Mouse (Mus musculus): ENCODE results near the gene Zdhhc22.

Gene Zdhhc22

DNA sequence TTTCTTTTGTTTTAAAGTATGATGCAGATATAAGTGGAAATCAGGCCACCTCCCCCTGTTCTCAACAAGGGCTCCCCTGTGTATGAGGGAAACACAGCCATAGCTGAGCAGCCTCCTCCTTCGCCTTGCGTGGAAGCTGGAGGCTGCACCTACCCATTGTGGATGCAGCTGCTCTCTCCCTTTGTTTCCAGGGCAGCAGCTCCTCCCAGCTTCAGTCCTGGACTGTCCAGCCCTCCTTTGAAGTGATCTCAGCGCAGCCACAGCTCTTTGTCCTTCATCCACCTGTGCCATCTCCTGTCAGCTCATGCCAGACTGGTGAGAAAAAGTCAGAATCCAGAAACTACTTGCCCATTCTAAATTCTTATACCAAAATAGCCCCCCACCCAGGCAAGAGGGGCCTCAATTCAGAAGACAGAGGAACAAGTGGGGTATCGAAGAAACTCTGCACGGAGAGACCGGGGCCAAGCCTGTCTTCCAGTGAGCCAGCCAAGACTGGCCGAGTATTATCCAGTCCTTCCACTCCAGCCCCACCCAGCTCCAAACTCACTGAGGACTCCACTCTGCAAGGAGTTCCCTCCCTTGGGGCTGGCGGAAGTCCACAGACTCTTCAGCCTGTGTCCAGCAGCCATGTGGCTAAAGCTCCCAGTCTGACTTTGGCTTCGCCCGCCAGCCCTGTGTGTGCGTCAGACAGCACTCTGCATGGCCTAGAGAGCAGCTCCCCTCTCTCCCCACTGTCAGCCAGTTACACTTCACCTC, 28.5 kb downstream of the Zdhhc22 start:
- no peak for DNase-seq (ENCODE audit: low spot score in 2 of 2)

DNA sequence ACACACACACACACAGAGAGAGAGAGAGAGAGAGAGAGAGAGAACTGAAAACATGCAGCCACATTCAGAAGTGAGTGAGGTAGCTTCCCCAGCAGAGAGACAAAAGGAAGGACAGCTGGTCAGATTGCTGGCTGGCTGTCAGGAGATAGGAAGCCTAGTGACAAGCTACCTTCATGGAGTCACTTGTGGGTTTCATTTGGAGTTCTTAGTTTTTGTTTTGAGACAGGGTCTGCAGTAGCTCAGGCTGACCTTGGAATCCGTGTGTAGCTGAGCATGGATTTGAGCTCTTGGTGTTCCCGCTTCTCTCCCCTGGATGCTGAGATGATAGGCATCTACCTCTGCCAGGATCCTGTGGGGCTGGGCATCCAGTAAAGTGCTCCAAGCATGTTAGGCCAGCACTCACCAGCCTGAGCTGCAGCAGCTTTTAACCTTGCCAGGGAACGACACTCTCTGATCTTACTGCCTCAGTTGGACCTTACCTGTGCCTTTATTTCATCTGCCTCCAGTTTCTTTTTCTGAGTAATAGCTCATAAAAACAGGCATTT, 29.4 kb downstream of the Zdhhc22 start:
- no peak for DNase-seq (ENCODE audit: low spot score in 2 of 2)

DNA sequence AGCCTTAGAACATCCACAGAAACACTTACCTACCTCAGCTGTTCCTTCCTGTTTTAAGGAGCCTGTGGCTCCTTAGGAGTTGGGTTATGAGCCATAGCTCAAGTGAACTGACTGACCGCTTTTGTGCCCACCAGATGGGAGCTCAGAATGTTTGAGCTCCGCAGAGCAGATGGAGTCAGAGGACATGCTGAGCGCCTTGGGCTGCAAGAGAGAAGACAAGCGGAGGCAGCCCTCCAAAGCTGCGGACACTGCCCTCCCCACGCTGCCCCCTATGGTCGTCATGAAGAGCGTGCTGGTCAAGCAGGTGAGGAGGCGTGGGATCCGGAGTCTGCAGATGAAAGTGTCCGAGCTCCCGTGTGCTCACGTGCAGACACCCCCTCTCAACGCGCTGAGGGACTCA, 30.1 kb downstream of the Zdhhc22 start:
- no peak for DNase-seq (ENCODE audit: low spot score in 2 of 2)

DNA sequence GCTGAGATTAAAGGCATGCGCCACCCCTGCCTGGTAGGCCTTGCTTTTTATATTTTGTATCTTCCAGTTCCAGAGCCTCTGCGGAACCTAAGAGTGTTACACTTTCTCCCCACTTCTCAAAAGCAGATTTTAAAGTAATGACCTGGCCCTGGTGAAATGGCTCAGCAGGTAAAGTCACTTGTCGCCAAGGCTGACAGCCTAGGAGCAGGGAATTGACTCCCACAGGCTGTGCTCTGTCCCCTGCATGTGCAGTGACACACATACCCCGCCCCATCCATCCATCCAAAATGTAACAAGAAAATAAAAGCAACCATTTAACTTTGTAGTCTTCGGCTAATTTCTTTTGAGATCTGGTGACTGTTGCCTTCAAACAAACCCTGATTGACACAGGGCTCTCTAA, 30.6 kb downstream of the Zdhhc22 start:
- DNase-seq (ENCODE audit: low spot score in 2 of 2), result no peak

DNA sequence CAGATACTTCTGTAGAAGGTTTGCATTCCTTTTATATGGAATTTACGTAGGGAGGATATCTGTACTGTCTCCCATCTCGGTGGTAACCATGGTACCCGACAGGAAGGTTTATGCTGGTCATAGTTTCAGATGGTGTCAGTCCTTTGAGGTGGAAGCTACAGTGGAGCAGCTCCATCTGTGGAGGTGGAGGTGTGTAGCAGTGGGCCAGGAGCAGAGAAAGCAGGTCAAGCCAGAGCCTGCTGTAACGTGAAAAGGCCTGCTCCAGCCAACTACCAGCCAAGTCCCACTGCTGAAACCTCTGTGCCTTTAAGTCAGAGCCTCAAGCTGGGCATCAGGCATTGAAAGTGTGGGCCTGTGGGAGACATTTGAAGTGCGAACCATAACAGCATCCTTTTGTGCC, 31.7 kb downstream of the Zdhhc22 start:
- DNase-seq (ENCODE audit: low spot score in 2 of 2), result no peak

DNA sequence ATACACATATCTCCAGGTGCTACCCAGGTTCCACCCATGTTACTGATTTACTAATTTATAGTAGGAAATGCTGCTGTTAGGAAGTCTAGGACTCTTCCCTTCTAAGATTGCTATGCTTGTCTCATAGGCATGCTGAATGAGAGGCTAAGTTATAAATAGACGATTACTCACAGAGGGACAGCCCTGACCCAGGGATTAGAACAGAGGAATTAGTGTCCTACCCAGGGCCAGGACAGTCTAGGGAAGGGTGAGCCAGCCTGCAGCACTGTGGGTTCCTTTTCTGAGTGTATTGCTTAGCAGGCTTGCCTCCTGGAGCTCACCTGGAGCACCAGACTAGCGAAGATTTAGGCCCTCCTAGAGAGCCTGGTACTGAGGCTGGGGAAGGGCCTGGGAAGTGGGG, 34.3 kb downstream of the Zdhhc22 start:
- no peak for DNase-seq (ENCODE audit: low spot score in 2 of 2)

DNA sequence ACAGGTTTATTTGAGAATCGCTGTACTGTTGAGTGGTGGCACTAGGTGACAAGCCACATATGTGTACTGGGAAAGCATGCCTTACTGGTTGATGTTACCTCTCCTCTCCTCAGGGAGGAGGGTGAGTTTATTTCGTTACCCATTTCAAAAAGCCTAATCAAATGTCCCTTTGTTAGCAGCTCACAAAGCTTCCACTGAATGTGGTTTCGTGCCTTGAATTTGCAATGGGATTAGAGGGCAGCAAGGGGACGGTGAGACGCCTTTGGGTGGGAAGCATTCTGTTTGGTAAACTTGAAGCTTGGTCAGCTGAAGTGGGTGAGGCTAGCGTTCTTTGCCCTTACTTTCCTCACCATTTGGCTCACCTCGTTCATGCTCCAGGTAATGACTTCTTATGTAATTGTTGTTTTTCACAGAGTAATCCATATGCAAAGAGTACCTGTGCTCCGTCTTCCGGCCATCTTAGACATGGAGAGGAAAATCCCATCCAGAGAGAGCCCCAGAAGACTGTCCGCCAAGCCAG, 37.8 kb downstream of the Zdhhc22 start:
- DNase-seq (ENCODE audit: low spot score in 2 of 2), result no peak

DNA sequence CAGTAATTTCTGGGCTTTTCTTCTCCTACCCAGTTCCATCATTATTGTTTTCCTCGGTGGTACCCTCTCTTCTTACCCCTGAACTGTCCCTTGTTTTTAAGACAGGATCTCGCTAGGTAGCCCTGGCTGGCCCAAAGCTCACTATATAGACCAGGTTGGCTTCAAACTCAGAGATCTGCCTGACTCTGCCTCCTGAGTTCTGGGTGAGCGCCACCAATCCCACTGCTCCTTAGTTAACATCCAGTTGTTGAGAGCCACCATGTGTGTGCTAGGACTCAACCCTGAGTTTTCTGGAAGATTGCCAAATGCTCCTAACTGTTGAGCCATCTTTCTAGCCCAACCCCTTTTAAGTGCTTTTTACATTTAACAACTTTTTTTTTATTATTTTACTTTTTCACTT, 39.3 kb downstream of the Zdhhc22 start:
- no peak for DNase-seq (ENCODE audit: low spot score in 2 of 2)

DNA sequence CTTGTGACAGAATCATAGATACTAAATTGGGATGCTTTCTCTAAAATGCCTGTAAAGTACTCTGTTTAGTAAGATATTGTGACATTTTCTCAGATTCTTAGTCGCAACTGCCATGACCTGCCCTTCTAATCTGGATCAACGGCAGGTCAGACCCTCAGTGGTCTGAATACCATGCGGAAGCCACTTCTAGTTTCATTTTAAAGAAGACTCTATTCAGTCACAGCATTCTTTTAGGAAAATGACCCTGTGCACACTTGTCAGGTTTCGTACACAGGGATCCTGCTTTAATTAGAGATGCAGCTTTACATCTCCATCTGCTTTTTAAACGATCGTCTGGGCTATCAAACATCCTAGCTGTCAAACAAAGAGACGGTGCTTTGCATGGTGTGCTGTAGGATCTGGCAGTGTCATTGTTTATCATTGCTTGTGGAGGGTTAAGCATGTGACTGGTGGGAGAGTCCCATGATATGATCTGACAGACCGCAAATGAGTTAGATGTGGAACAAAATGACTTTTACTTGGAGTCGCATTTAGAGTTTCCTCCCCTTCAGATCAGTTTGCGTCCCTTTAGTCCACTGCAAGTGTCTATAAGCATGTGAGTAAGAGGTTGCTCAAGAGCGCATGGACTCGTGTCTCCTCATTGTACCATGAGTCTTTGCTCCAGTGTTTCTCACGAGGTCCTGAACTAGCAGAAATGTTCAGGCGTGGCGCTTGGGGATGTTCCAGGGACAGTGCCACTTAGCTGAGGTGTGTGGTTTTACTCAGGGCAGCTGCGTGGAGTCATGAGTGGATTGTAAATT, 39.9 kb downstream of the Zdhhc22 start:
- no peak for DNase-seq (ENCODE audit: low spot score in 2 of 2)

DNA sequence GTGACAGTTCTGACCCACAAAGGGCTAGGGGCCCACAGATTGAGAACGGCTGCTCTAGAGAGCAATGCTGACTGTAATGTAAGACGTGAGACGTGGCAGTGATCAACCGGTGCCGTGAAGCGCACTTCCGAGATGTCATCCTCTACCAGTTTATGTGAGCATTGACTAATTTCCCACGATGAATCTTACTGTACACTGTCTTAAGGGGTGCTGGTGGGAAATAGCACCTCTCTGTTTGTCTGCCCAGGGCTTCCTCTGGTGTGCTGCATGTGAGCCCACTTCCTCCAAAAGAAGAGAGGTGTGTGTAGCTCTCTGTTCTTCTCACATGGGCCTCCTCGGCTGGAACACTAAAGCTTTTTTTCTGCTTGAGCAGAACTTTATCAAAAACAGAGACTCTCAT, 40.7 kb downstream of the Zdhhc22 start:
- DNase-seq (ENCODE audit: low spot score in 2 of 2), result no peak

DNA sequence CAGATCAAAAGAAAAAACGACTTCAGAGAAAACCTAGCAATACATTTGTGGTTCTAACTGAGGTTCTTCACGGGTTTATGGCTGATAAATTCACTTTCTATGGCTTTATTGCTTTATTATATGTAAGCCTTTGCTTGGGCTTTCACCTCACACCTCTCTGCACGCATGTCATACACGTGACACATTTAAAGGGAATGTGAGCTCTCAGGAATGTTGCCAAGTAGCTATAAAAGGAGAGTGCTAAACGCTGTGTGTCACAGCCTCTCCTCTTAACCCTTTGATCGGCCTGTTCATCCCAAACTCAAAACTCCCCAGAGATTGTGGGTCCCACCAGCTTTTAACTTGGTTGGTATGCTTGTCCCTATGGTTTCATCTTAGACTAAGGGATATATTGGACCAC, 41.6 kb downstream of the Zdhhc22 start:
- DNase-seq (ENCODE audit: low spot score in 2 of 2), result no peak

DNA sequence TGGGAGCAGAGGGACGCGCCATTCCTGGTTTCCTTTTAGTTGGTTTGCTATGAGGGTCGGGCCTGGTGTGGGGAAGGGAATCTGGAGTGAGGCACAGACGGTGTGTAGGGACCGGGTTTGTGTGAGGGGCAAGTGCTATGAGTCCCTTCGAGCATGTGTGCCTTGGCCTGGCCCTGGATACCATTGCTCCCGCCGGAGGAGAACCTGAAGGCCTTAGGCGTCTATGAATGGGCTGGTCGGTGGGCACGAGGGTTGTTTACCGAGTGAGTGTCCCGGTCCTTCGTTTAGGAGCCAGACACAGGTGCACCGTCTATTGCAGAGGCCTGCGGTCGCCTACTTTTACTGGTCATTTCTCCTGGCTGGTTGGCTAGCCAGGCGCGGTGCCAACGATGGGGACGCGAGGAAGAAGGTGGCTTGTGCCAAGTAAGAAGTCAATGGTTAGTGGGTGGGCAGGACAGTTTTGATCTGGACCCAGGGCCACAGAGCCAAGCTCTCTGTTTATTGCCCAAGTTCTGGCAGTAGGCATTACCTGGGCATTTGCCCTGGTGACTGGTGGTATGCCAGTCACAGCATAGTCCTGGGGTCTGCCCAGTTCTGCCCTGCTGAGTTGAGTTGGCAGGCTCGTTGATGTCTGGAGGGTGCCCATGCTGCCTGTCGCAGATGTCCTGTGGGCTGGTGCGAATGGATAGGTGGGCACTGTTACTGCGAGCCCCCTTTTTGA, 42.4 kb downstream of the Zdhhc22 start:
- no peak for DNase-seq (ENCODE audit: low spot score in 2 of 2)

DNA sequence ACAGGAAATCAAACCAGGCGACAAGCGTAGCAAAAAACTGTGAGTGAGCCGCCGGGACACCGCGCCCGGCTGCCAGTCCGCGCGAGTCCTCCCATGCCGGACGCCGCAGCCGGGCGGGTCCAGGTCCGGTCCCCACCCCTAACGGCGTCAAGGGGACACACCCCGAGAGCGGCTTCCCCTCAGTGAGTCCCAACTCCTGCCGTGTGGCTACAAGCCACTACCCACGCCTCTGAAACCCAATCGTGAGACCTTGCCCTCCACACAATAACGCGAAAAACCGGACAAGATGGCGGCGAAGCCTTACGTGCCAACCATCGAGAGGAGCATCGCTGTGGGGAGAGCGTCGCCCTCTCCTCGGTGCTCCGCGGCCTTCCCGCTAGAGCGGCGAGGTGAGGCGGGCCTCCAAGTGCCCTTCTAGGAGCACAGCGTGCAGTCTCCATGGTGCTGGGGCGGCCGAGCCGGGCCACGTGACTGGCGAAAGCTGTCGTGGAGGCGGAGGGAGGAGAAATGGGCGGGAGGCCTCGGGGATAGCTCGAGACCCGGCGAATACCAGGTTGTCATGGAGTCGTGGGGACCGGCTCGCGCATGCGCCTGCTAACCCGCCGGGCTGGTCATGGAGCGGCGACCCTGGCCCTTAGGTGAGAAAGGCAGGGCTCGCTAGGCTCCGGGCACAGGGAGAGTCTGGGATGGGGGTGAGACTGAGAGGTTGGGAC, 43.2 kb downstream of the Zdhhc22 start, which contains the start of gene Cipc:
TSS of gene Cipc (plus strand) at position 182 of the 713 bp plus-strand sequence.
- peak; percentile 94 to 95 for DNase-seq (ENCODE audit: low spot score in 2 of 2)

DNA sequence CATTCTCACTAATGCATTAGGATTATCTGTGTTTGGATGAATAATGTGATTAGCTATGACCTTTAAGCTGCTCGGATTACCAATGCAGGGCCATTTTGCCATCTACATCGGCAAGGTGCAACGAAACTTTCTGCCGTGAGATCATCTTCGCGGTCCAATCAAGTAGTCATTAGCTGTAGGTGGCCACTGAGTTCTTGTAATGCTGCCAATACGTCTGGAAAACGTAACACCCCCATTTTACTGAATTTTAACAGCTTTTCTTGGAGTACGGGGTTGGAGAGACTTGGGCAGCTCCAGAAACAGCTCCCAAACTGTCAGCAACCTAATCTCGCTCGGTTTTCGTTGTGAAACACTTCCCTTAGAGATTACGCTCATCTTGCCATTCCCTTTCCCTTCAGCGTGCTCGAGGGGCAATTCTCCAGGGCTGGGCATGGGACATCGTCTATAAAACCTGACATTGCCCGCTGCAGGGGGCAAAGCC, 43.9 kb downstream of the Zdhhc22 start:
- peak in 1 of 2 experiments; percentile 9 for DNase-seq (ENCODE audit: low spot score in 2 of 2)

DNA sequence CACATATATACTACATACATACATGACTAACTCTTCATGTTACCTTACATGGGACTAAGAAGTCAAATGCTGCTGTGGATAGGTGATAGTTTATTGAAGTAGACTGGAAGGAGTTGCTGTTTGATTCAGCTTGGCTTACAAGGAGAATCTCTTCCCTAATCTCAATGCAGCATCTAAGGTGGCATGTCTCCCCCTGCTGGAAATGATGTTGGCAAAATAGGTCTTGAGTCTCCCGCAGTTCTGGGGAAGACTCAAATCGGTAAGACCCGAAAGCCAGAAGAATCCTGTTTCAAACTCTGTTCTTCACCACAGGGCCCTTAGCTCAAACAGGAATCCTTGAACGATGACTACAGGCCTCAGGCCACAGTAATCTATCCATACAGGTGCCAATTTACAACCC, 45.1 kb downstream of the Zdhhc22 start:
- peak; percentile 14 to 36 for DNase-seq (ENCODE audit: low spot score in 2 of 2)

DNA sequence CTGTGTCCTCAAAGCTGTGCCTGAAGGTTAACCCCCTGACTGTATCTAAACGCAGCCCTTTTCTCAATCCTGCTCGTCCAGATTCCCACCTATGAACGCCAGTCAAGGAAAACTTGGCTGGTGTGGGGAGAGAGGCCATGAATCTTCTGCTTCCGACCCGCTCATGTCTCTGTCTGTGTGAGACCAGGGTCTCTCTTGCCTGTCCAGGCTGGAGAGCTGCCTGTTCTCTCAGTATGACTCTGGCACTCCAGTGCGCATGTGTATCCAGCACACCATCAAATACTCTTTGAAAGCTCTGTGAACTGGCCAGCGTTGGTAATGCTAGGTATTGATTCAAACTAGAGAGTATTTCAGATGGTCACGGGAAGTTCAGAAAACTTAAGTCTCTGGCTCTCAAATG, 46.8 kb downstream of the Zdhhc22 start:
- DNase-seq (ENCODE audit: low spot score in 2 of 2), result no peak

DNA sequence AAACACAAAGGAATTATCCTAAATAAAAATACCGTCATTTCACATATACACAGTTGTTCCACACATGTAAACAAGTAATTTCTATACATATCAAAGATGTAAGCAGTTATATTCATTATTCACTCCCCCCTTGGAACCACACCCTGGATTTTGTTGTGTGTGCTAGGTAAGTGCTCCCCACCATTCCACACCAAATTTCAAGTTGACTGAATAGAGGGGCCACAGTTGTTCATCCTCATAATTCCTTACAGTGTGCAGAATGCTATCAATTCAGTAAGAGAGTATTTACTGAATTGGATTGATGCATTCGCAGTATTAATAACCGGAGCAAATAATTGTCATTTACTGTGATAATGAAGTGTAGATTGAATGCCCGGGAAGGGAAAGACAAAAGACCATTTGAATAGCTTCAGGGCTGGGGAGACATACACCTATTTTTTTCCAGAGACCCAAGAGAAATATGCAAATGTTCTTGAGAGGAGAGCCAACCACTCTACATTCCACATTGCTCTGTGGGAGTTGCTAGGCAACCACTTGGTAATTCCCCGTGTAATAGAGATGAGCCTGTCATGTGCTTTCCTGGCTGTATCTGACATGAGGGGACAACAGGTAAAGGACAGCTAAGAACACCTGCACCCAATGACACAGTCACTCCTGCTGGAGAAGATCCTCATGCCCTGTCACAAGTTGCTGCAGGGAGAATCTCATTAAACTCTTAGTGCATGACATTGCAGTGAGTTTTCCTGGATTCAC, 48.3 kb downstream of the Zdhhc22 start:
- DNase-seq (ENCODE audit: low spot score in 2 of 2), result no peak

DNA sequence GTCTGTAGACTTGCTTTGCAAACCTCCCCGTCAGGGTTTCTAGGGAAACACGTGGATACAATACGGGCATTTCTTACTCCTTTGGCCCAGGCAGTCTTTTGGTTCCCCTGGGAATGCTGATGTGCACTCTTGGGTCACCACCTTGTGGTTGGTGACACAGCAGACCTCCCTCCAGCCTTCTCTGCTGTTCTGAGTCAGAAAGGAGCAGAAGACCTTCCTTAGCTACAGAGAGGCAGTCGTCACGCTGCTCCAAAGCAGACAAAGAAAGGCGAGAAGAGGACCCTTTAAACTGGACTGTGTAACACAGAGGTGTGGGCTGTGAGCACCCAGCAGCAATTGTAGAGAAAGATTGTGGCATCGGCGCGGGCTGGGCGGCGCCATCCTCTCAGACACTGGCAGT, 49.1 kb downstream of the Zdhhc22 start:
- DNase-seq (ENCODE audit: low spot score in 2 of 2), result no peak

DNA sequence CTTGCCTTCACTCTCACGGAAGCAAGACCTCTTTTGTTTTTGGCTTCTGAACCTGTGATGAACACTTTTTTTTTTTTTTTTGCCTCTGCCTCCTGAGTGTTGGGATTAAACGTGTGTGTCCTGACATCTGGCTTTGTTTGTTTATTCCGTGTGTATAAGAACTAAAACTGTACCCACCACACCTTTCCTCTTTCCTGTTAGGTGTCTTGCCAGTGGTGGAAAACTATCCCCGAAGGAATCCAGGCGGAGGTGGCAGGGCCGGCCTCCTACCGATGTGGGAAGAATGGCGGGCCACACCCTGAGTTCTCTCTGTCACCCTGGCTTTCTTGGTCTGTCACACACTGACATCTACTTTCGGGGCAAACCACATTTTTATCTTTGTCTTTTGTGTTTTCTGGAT, 51.7 kb downstream of the Zdhhc22 start:
- DNase-seq (ENCODE audit: low spot score in 2 of 2), result no peak

DNA sequence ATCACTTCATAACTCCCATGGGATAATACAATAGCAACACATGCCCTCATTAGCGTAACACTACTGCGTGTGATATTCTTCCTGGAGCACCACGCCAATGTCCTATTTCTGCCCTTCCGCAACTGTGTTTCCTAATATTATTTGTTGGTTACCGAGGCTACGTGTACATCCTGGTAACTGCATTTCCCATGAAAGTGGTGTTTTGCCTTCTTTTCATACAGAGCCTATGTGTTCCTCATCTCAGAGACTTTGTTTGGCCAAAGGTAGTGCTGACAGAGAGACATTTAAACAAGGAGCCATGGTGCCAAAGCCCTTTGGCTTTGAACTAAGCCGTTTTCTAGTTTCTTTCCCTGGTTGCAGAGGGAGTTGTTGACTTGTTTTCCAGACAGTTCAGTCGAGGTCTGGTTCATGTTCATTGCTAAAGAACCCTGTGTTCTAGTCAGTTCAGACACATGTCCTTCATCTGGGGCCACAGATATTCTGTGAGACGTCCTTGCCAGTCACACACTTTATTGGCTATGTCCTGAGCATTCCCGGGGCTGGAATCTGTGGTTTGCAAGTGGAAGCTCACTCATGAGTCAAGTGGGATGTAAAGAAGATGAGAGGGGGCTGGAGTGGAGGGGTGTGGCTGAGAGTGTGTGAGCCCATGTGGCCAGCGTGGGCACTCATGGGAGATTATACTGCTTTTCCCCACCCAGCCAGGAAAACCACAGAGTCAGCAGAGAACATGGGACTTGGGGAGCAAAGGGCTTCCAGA, 53.5 kb downstream of the Zdhhc22 start:
- DNase-seq (ENCODE audit: low spot score in 2 of 2), result no peak

Measured in spleen, postnatal 14 days (tissue).